Mouse (Mus musculus): ENCODE data around the gene Acss2.

- TF ChIP-seq POLR2A (IDR thresholded peaks at IDR 0.05; ENCODE audit: low read depth, low read length) (no peak), CTCF (conservative IDR thresholded peaks at IDR 0.05; ENCODE audit: insufficient read depth, insufficient read length, low read depth, low read length) (no peak)
Observed at GRCm38 (mm10) chr2:155537761-155538462, 20.2 kb downstream of the Acss2 start.
